Mouse (Mus musculus): ENCODE results near the gene Kif6. TPM values are rescaled to one million over a fixed set of nuclear protein-coding genes. Genes with fewer than 3 reads are reported as not detected.

Kif6 gene
- not detected for total RNA-seq (2023)

DNA sequence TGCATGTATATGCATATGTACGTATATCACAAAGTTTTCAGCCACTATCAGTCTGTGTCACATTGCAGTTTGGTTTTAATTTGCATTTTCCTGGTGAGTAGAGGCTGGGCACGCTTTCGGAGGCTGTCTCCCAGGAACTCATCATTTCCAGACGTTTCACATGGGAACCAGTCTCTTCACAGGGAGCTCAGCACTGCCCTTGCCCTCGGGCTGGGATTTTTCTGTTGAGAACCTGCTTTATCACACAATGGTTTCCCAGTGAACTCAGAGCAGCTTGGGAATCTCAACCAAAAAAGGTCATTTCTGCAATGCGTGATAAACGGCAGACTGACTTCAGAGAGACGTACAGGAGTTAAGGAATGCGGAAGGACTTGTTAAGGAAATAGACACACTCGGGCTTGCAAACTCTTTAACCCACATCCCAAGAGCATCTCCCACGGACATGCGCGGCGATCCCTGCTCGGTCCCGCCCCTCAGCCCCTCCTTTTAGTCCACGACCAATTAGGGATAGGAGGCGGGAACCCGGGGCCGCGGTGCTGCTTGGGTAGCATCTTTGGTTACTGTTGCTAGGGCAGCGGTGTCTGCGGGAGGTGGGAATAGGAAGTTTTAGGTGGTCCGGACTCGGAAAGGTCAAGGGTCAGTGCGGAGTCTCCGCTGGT, at the start of gene Kif6:
TSS of gene Kif6 (plus strand) at position 560 of the 659 bp plus-strand sequence.

Other genes with a start within 250 kb of the Kif6 start
- 100 to 1,000 TPM; 121 TPM for gene Mocs1, start 186.8 kb upstream of the Kif6 start, total RNA-seq (2023)
- under 1 TPM in 1 of 2 experiments, not detected in 1; 0.24 TPM for gene Daam2, start 50.8 kb upstream of the Kif6 start, total RNA-seq (2023)

Data from neutrophil, adult 83 days (primary cell).